ENCODE assay signal across 8 mouse cellular contexts in the genomic region with DNA sequence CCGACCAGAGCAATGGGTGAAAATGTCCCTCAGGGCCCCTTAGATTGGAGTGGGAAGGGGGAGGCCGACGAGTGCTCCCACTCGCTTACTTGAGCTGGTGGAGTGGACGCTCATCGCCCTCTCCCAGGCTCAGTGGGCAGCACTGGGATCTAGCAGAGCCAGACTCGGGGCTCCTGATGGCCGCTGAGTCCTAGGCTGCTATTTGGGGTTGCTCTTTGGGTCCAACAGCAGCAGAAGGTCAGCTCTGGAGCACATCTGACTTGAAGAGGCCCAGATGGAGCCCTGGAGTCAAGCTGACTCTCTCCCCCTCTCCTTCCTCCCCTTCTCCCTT. TPM values are rescaled to one million over a fixed set of nuclear protein-coding genes. Genes with fewer than 3 reads are reported as not detected.
DNase-seq lines count a peak whose midpoint lies in the region; ATAC-seq and TF ChIP-seq lines count a peak whose summit lies in the region.

No protein-coding gene starts in this region.

- peak overlapping the region; percentile 71 for H3K4me3 ChIP-seq in heart, embryonic 11.5 days (ENCODE audit: low read depth, low read length)
- H3K4me3 ChIP-seq in CH12.LX (replicated peaks in 1 of 3; ENCODE audit: low read depth in 2 of 3, low read length in 2 of 3, poor library complexity in 1 of 3), result peak overlapping the region; percentile 76 to 81 (median 77)
- peak overlapping the region; percentile 29 for H3K4me3 ChIP-seq in forebrain, embryonic 14.5 days (ENCODE audit: low read depth, low read length)
- H3K4me3 ChIP-seq in liver, embryonic 14.5 days (ENCODE audit: insufficient read depth in 1 of 2, low read depth in 2 of 2, low read length in 2 of 2), result peak overlapping the region; percentile 57 to 61

- in situ Hi-C loops in CH12.LX (cut with MboI; ENCODE audit: low pct_ligation_motif_present, low pct_unique_long_range_greater_than_20kb, low sequenced_read_pairs), result no loop called here

- H3K27ac ChIP-seq in heart, embryonic 11.5 days (ENCODE audit: low read depth, low read length), result peak overlapping the region; percentile 70
- H3K27ac ChIP-seq in CH12.LX (ENCODE audit: insufficient read depth, low read depth), result no peak overlapping the region
- H3K27ac ChIP-seq in forebrain, embryonic 14.5 days (ENCODE audit: low read depth, low read length), result no peak overlapping the region
- H3K27ac ChIP-seq in liver, embryonic 14.5 days, result no peak overlapping the region

- intact Hi-C loops in heart, postnatal 10 days (cut with DNase I), result no loop called here
- intact Hi-C loops in left cerebral cortex, postnatal 14 days (cut with DNase I), result no loop called here

- peaks cover 23% of the 10 kb centered on the region for H3K4me1 ChIP-seq in heart, embryonic 11.5 days (ENCODE audit: control insufficient read depth, insufficient read depth, low read length)
- H3K4me1 ChIP-seq in CH12.LX (ENCODE audit: control insufficient read depth in 1 of 2, insufficient read depth in 2 of 2), result peaks cover 0 to 41% of the 10 kb centered on the region in 2 experiments; a peak in 2 of 4 replicates
- peaks cover 6% of the 10 kb centered on the region; the same call in 1 of the 2 replicates for H3K4me1 ChIP-seq in forebrain, embryonic 14.5 days (ENCODE audit: control insufficient read depth, insufficient read depth, low read length)
- peaks cover 0 to 7% of the 10 kb centered on the region in 2 experiments; a peak in 2 of 4 replicates for H3K4me1 ChIP-seq in liver, embryonic 14.5 days (replicated peaks; ENCODE audit: control insufficient read depth in 2 of 2, insufficient read depth in 2 of 2, low read length in 1 of 2)

- no peak for TF ChIP-seq POLR2A in CH12.LX (IDR thresholded peaks at IDR 0.05; ENCODE audit: low read depth, low read length)

- no peak for TF ChIP-seq CTCF in CH12.LX (conservative IDR thresholded peaks at IDR 0.05 in 1 of 2, IDR thresholded peaks at IDR 0.05 in 1 of 2; ENCODE audit: low read depth in 2 of 2, low read length in 2 of 2)
- TF ChIP-seq CTCF in liver, embryonic 14.5 days (IDR thresholded peaks at IDR 0.05; ENCODE audit: low read depth), result no peak

- DNase-seq in heart, postnatal 10 days, result no peak
- DNase-seq in CH12.LX (ENCODE audit: extremely low read depth), result no peak
- DNase-seq in forebrain, embryonic 14.5 days (ENCODE audit: low spot score), result no peak
- no peak for DNase-seq in liver, embryonic 14.5 days (ENCODE audit: low read depth in 3 of 3, low spot score in 3 of 3)
- DNase-seq in left cerebral cortex, postnatal 14 days (ENCODE audit: low spot score in 2 of 2), result no peak
- DNase-seq in cerebellum, postnatal 14 days, result no peak
- DNase-seq in Muller cell, postnatal 12 days (ENCODE audit: inconsistent ontology term), result no peak

- WGBS in heart, embryonic 11.5 days (ENCODE audit: insufficient replicate concordance), result 2% methylated on average over 8 of the region's 8 CpGs
- 7% methylated on average over 8 of the region's 8 CpGs for WGBS in forebrain, embryonic 14.5 days
- WGBS in liver, embryonic 14.5 days (ENCODE audit: insufficient replicate concordance), result 0% methylated on average over 8 of the region's 8 CpGs

- peak overlapping the region; percentile 87 for H3K4me2 ChIP-seq in heart, embryonic 11.5 days
- H3K4me2 ChIP-seq in CH12.LX (ENCODE audit: insufficient read depth, low read depth, poor library complexity, severe bottlenecking), result peak overlapping the region; percentile 67
- H3K4me2 ChIP-seq in forebrain, embryonic 14.5 days (ENCODE audit: low read length), result peak overlapping the region; percentile 53
- H3K4me2 ChIP-seq in liver, embryonic 14.5 days (ENCODE audit: low read depth), result peak overlapping the region; percentile 67

- H3K79me2 ChIP-seq in CH12.LX (replicated peaks; ENCODE audit: control insufficient read depth, extremely low read depth, insufficient read depth, poor library complexity, severe bottlenecking), result no peaks in the 10 kb centered on the region

- TF ChIP-seq EP300 in CH12.LX (IDR thresholded peaks at IDR 0.05; ENCODE audit: low read length), result no peak
- no peak for TF ChIP-seq EP300 in liver, embryonic 14.5 days (IDR thresholded peaks at IDR 0.05; ENCODE audit: low read depth)

- TF ChIP-seq RAD21 in CH12.LX (IDR thresholded peaks at IDR 0.05; ENCODE audit: low read depth, low read length), result no peak

- ATAC-seq in heart, embryonic 11.5 days (replicated peaks; ENCODE audit: insufficient number of reproducible peaks, low FRiP score, low TSS enrichment), result no peak; the same call in 1 of the 2 replicates
- no peak for ATAC-seq in forebrain, embryonic 14.5 days
- peak; percentile 43 for ATAC-seq in liver, embryonic 14.5 days (ENCODE audit: insufficient read depth)

- H3K27me3 ChIP-seq in heart, embryonic 11.5 days (ENCODE audit: control insufficient read depth, insufficient read depth, low read length), result 0 out of 2 replicates have a peak, but pooled peaks cover 2% of the 10 kb centered on the region
- H3K27me3 ChIP-seq in CH12.LX (replicated peaks), result no peaks in the 10 kb centered on the region
- peaks cover 4% of the 10 kb centered on the region; the same call in 1 of the 2 replicates for H3K27me3 ChIP-seq in forebrain, embryonic 14.5 days (replicated peaks; ENCODE audit: control insufficient read depth, insufficient read depth, low read length)
- H3K27me3 ChIP-seq in liver, embryonic 14.5 days (ENCODE audit: control insufficient read depth, insufficient read depth, low read length), result no peaks in the 10 kb centered on the region

- H3K9me3 ChIP-seq in heart, embryonic 11.5 days (replicated peaks; ENCODE audit: control insufficient read depth, low read length), result no peaks in the 10 kb centered on the region
- no peaks in the 10 kb centered on the region for H3K9me3 ChIP-seq in CH12.LX (replicated peaks; ENCODE audit: low read length)
- no peaks in the 10 kb centered on the region for H3K9me3 ChIP-seq in forebrain, embryonic 14.5 days (replicated peaks; ENCODE audit: control insufficient read depth, low read length)
- H3K9me3 ChIP-seq in liver, embryonic 14.5 days (ENCODE audit: control insufficient read depth, low read length), result no peaks in the 10 kb centered on the region

- H3K9ac ChIP-seq in heart, embryonic 11.5 days (ENCODE audit: low read depth, low read length), result peak overlapping the region; percentile 91
- peak overlapping the region; percentile 87 for H3K9ac ChIP-seq in CH12.LX (ENCODE audit: insufficient read depth, low read depth)
- H3K9ac ChIP-seq in forebrain, embryonic 14.5 days (ENCODE audit: low read length), result peak overlapping the region; percentile 51
- peak overlapping the region; percentile 72 for H3K9ac ChIP-seq in liver, embryonic 14.5 days (replicated peaks)

- dilution Hi-C loops in CH12.LX (cut with MboI; ENCODE audit: extremely low pct_ligation_motif_present, extremely low pct_unique_long_range_greater_than_20kb, low sequenced_read_pairs), result no loop called here

- no peaks in the 10 kb centered on the region; the same call in 1 of the 2 replicates for H3K36me3 ChIP-seq in heart, embryonic 11.5 days (ENCODE audit: control insufficient read depth, insufficient read depth, low read length)
- peaks cover 11 to 39% of the 10 kb centered on the region in 2 experiments for H3K36me3 ChIP-seq in CH12.LX (replicated peaks in 1 of 2; ENCODE audit: control insufficient read depth in 1 of 2, insufficient read depth in 1 of 2, low read length in 1 of 2)
- no peaks in the 10 kb centered on the region for H3K36me3 ChIP-seq in forebrain, embryonic 14.5 days (ENCODE audit: control insufficient read depth, insufficient read depth, low read length)
- no peaks in the 10 kb centered on the region for H3K36me3 ChIP-seq in liver, embryonic 14.5 days (replicated peaks; ENCODE audit: control insufficient read depth, insufficient read depth, low read depth)

TF ChIP-seq in CH12.LX, 34 proteins besides CTCF, POLR2A, EP300 and RAD21:
- TF ChIP-seq POLR2AphosphoS2 (IDR thresholded peaks at IDR 0.05; ENCODE audit: low read depth, low read length) (no peak), GABPA (IDR thresholded peaks at IDR 0.05; ENCODE audit: insufficient replicate concordance, low read depth, low read length) (no peak), NELFE (IDR thresholded peaks at IDR 0.05; ENCODE audit: low read depth, low read length) (peak; percentile 91; the same call in 1 of the 2 replicates), USF1 (IDR thresholded peaks at IDR 0.05; ENCODE audit: low read depth, low read length) (no peak)

RNA-seq across cellular contexts. Expression of a gene that starts 11.0 kb away (rescaled TPM):
- polyA plus RNA-seq in heart, embryonic 11.5 days (2014; fragmentation: Nextera tagmentation; extraction: Ambion mirVana), result 56.4 and 68.5 TPM in 2 replicates
- 10 to 100 TPM; 54.6 to 59.1 TPM for total RNA-seq in heart, postnatal 10 days (2021)
- total RNA-seq in CH12.LX (2012; rRNA removed) (48.8 and 59.5 TPM in 2 replicates), CH12.LX (2014; rRNA removed) (123 and 129 TPM in 2 replicates)
- 52.0 and 57.6 TPM in 2 replicates for polyA plus RNA-seq in CH12.LX (2012; ENCODE audit: insufficient read length, low read depth)
- 32.7 and 37.6 TPM in 2 replicates for polyA plus RNA-seq in forebrain, embryonic 14.5 days (2014; fragmentation: Nextera tagmentation; extraction: Ambion mirVana)
- 6.9 and 12.4 TPM in 2 replicates for polyA plus RNA-seq in liver, embryonic 14.5 days (2012; rRNA removed)
- 14.8 and 17.2 TPM in 2 replicates for polyA plus RNA-seq in liver, embryonic 14.5 days (2014; fragmentation: Nextera tagmentation; extraction: Ambion mirVana)
- 1 to 10 TPM; 8.9 to 9.9 TPM for total RNA-seq in left cerebral cortex, postnatal 14 days (2021)

RNA-seq across cellular contexts. Expression of a gene that starts 22.3 kb away (rescaled TPM):
- 34.9 and 42.7 TPM in 2 replicates for polyA plus RNA-seq in heart, embryonic 11.5 days (2014; fragmentation: Nextera tagmentation; extraction: Ambion mirVana)
- 10 to 100 TPM; 37.3 to 46.2 TPM for total RNA-seq in heart, postnatal 10 days (2021)
- total RNA-seq in CH12.LX (2012; rRNA removed) (156 and 180 TPM in 2 replicates), CH12.LX (2014; rRNA removed) (111 and 126 TPM in 2 replicates)
- polyA plus RNA-seq in CH12.LX (2012; ENCODE audit: insufficient read length, low read depth), result 262 and 284 TPM in 2 replicates
- 64.2 and 67.3 TPM in 2 replicates for polyA plus RNA-seq in forebrain, embryonic 14.5 days (2014; fragmentation: Nextera tagmentation; extraction: Ambion mirVana)
- polyA plus RNA-seq in liver, embryonic 14.5 days (2012; rRNA removed), result 16.0 and 23.9 TPM in 2 replicates
- 21.2 and 22.3 TPM in 2 replicates for polyA plus RNA-seq in liver, embryonic 14.5 days (2014; fragmentation: Nextera tagmentation; extraction: Ambion mirVana)
- 100 to 1,000 TPM; 131 to 151 TPM for total RNA-seq in left cerebral cortex, postnatal 14 days (2021)

RNA-seq across cellular contexts. Expression of a gene that starts 48.9 kb away (rescaled TPM):
- polyA plus RNA-seq in heart, embryonic 11.5 days (2014; fragmentation: Nextera tagmentation; extraction: Ambion mirVana), result 88.5 and 89.4 TPM in 2 replicates
- total RNA-seq in heart, postnatal 10 days (2021), result 10 to 100 TPM; 45.7 to 47.3 TPM
- total RNA-seq in CH12.LX (2012; rRNA removed) (77.2 and 87.1 TPM in 2 replicates), CH12.LX (2014; rRNA removed) (78.9 and 79.3 TPM in 2 replicates)
- polyA plus RNA-seq in CH12.LX (2012; ENCODE audit: insufficient read length, low read depth), result 70.0 and 77.0 TPM in 2 replicates
- polyA plus RNA-seq in forebrain, embryonic 14.5 days (2014; fragmentation: Nextera tagmentation; extraction: Ambion mirVana), result 158 and 167 TPM in 2 replicates
- polyA plus RNA-seq in liver, embryonic 14.5 days (2012; rRNA removed), result 22.8 and 25.1 TPM in 2 replicates
- polyA plus RNA-seq in liver, embryonic 14.5 days (2014; fragmentation: Nextera tagmentation; extraction: Ambion mirVana), result 49.4 and 58.5 TPM in 2 replicates
- total RNA-seq in left cerebral cortex, postnatal 14 days (2021), result 10 to 100 TPM; 84.2 to 88.4 TPM
